33 mouse cellular contexts compared by ENCODE assay signal in genomic region chr1:184257356-184257755, GRCm38 (mm10).
DNase-seq lines count a peak whose midpoint lies in the region; ATAC-seq and TF ChIP-seq lines count a peak whose summit lies in the region.
"Had no signal": no experiment of that assay in that cellular context is flagged by ENCODE, and none has a peak within 500 bp of the region (broad histone marks: within the 10 kb centered on the region; RNA-seq: fewer than 3 reads in every experiment).

No protein-coding gene starts in this region.

- H3K4me1 ChIP-seq in heart, adult 2 months (ENCODE audit: control insufficient read depth, insufficient read depth, low read length), result no peaks in the 10 kb centered on the region; the same call in 1 of the 2 replicates
- no peaks in the 10 kb centered on the region for H3K4me1 ChIP-seq in liver, adult 2 months (ENCODE audit: control insufficient read depth, insufficient read depth, low read length)
- H3K4me1 ChIP-seq in liver, embryonic 12.5 days, result no peaks in the 10 kb centered on the region
- no peaks in the 10 kb centered on the region for H3K4me1 ChIP-seq in ES-Bruce4 (ENCODE audit: control insufficient read depth, insufficient read depth, low read length)
- H3K4me1 ChIP-seq: embryonic facial prominence, embryonic 10.5 days; forebrain, embryonic 12.5 days; hindbrain, embryonic 12.5 days; intestine, embryonic 15.5 days; liver, embryonic 13.5 days; midbrain, embryonic 12.5 days; neural tube, embryonic 12.5 days had no signal

- no peaks in the 10 kb centered on the region for H3K79me2 ChIP-seq in heart, adult 2 months (replicated peaks; ENCODE audit: control insufficient read depth, insufficient read depth, low read length)
- no peaks in the 10 kb centered on the region for H3K79me2 ChIP-seq in liver, adult 2 months (ENCODE audit: control insufficient read depth, insufficient read depth, low read length)

- no peak for ATAC-seq in liver, embryonic 12.5 days
- no peak for ATAC-seq in megakaryocyte progenitor cell, adult 5-6 weeks (replicated peaks; ENCODE audit: poor library complexity)
- ATAC-seq: activated CD4-positive, CD25-positive, alpha-beta regulatory T cell, adult 4 months; forebrain, postnatal 0 days; hindbrain, postnatal 0 days; intestine, embryonic 15.5 days had no signal

- H3K4me2 ChIP-seq in liver, embryonic 12.5 days, result no peak overlapping the region
- H3K4me2 ChIP-seq: embryonic facial prominence, embryonic 15.5 days; forebrain, embryonic 12.5 days; heart, embryonic 11.5 days; hindbrain, embryonic 12.5 days; intestine, embryonic 15.5 days; liver, embryonic 13.5 days; lung, embryonic 14.5 days; midbrain, embryonic 12.5 days; neural tube, embryonic 12.5 days had no signal

- H3K27ac ChIP-seq in heart, adult 2 months, result no peak overlapping the region
- H3K27ac ChIP-seq in liver, adult 2 months (replicated peaks; ENCODE audit: insufficient read depth, low read depth, low read length), result no peak overlapping the region
- H3K27ac ChIP-seq in liver, embryonic 12.5 days, result no peak overlapping the region
- H3K27ac ChIP-seq in ES-Bruce4 (ENCODE audit: insufficient read depth, low read length), result no peak overlapping the region
- H3K27ac ChIP-seq: embryonic facial prominence, embryonic 10.5 days; embryonic facial prominence, embryonic 15.5 days; forebrain, embryonic 12.5 days; hindbrain, embryonic 12.5 days; hindbrain, postnatal 0 days; intestine, embryonic 15.5 days; liver, embryonic 13.5 days; midbrain, embryonic 12.5 days; neural tube, embryonic 12.5 days had no signal

- WGBS in heart, adult 2 months, result 92% methylated on average over 6 of the region's 6 CpGs
- WGBS in liver, adult 2 months, result 90% methylated on average over 6 of the region's 6 CpGs
- WGBS in liver, embryonic 12.5 days (ENCODE audit: insufficient replicate concordance), result 74% methylated on average over 6 of the region's 6 CpGs

- DNase-seq in heart, adult 2 months, result no peak
- no peak for DNase-seq in heart, adult 18-20 months
- DNase-seq in liver, adult 2 months (ENCODE audit: extremely low read depth, low read depth, low spot score), result no peak
- peak; percentile 58 for DNase-seq in ZHBTc4 (ENCODE audit: low read depth, low spot score)
- DNase-seq in left cerebral cortex, adult 11 months (ENCODE audit: low spot score), result no peak
- DNase-seq: adrenal gland, adult 2 months; adrenal gland, postnatal 36 days; cerebellum, adult 18-20 months; cerebellum, postnatal 14 days; forebrain, postnatal 0 days; gastrocnemius, postnatal 10 days; heart, postnatal 36 days; kidney, adult 9 months; kidney, postnatal 25 days; liver, embryonic 13.5 days; lung, embryonic 14.5 days; lung, postnatal 36 days had no signal

- H3K9ac ChIP-seq in heart, adult 2 months (ENCODE audit: low read depth, low read length), result no peak overlapping the region
- no peak overlapping the region for H3K9ac ChIP-seq in liver, adult 2 months (ENCODE audit: low read depth, low read length)
- no peak overlapping the region for H3K9ac ChIP-seq in liver, embryonic 12.5 days
- H3K9ac ChIP-seq in ES-Bruce4 (ENCODE audit: low read depth, poor library complexity, severe bottlenecking), result no peak overlapping the region
- H3K9ac ChIP-seq: embryonic facial prominence, embryonic 15.5 days; forebrain, embryonic 12.5 days; forebrain, postnatal 0 days; hindbrain, embryonic 12.5 days; intestine, embryonic 15.5 days; liver, embryonic 13.5 days; lung, embryonic 14.5 days; midbrain, embryonic 12.5 days; neural tube, embryonic 12.5 days had no signal

- no peak overlapping the region for H3K4me3 ChIP-seq in heart, adult 2 months
- no peak overlapping the region for H3K4me3 ChIP-seq in liver, adult 2 months (ENCODE audit: insufficient read depth, low read depth, low read length)
- H3K4me3 ChIP-seq in liver, embryonic 12.5 days, result no peak overlapping the region
- no peak overlapping the region for H3K4me3 ChIP-seq in ES-Bruce4 (ENCODE audit: low read depth, low read length)
- H3K4me3 ChIP-seq: embryonic facial prominence, embryonic 10.5 days; embryonic facial prominence, embryonic 15.5 days; forebrain, embryonic 12.5 days; hindbrain, embryonic 12.5 days; intestine, embryonic 15.5 days; liver, embryonic 13.5 days; megakaryocyte, embryonic 14.5 days; midbrain, embryonic 12.5 days; myocyte; neural tube, embryonic 12.5 days had no signal

- H3K27me3 ChIP-seq in heart, adult 2 months (ENCODE audit: control insufficient read depth, insufficient read depth, low read length), result no peaks in the 10 kb centered on the region
- no peaks in the 10 kb centered on the region for H3K27me3 ChIP-seq in liver, adult 2 months (ENCODE audit: control insufficient read depth, insufficient read depth, low read length)
- H3K27me3 ChIP-seq in liver, embryonic 12.5 days (replicated peaks), result no peaks in the 10 kb centered on the region
- H3K27me3 ChIP-seq in ES-Bruce4 (ENCODE audit: control insufficient read depth, insufficient read depth, low read length, poor library complexity, severe bottlenecking), result peaks cover 2% of the 10 kb centered on the region; the same call in 1 of the 2 replicates
- H3K27me3 ChIP-seq: forebrain, embryonic 12.5 days; hindbrain, embryonic 12.5 days; intestine, embryonic 15.5 days; liver, embryonic 13.5 days; midbrain, embryonic 12.5 days; neural tube, embryonic 12.5 days had no signal

- H3K36me3 ChIP-seq in heart, adult 2 months (ENCODE audit: control insufficient read depth, insufficient read depth, low read length), result no peaks in the 10 kb centered on the region
- H3K36me3 ChIP-seq in liver, adult 2 months (ENCODE audit: control insufficient read depth, insufficient read depth, low read length), result no peaks in the 10 kb centered on the region
- no peaks in the 10 kb centered on the region for H3K36me3 ChIP-seq in liver, embryonic 12.5 days
- H3K36me3 ChIP-seq in ES-Bruce4 (ENCODE audit: control insufficient read depth, insufficient read depth, low read length, poor library complexity, severe bottlenecking), result no peaks in the 10 kb centered on the region
- H3K36me3 ChIP-seq: embryonic facial prominence, embryonic 10.5 days; embryonic facial prominence, embryonic 15.5 days; forebrain, embryonic 12.5 days; G1E; hindbrain, embryonic 12.5 days; intestine, embryonic 15.5 days; liver, embryonic 13.5 days; midbrain, embryonic 12.5 days; neural tube, embryonic 12.5 days had no signal

- peak; percentile 21 for TF ChIP-seq CTCF in heart, adult 2 months (IDR thresholded peaks at IDR 0.05)
- TF ChIP-seq CTCF in liver, adult 2 months (IDR thresholded peaks at IDR 0.05; ENCODE audit: low read depth, low read length), result peak; percentile 4; the same call in 1 of the 2 replicates
- TF ChIP-seq CTCF in ES-Bruce4 (IDR thresholded peaks at IDR 0.05; ENCODE audit: low read depth, low read length), result peak; percentile 13

- intact Hi-C loops in heart, adult 2 months (cut with DNase I), result no loop called here

- no peak for TF ChIP-seq EP300 in heart, adult 2 months (IDR thresholded peaks at IDR 0.05; ENCODE audit: insufficient read depth, low read depth, low read length)
- TF ChIP-seq EP300 in ES-Bruce4 (IDR thresholded peaks at IDR 0.05; ENCODE audit: insufficient read depth, low read depth, low read length), result no peak

- H3K9me3 ChIP-seq in liver, embryonic 12.5 days (replicated peaks), result no peaks in the 10 kb centered on the region
- no peaks in the 10 kb centered on the region for H3K9me3 ChIP-seq in ES-Bruce4 (replicated peaks; ENCODE audit: control insufficient read depth, insufficient read depth, low read length, poor library complexity, severe bottlenecking)
- H3K9me3 ChIP-seq: embryonic facial prominence, embryonic 10.5 days; forebrain, embryonic 12.5 days; hindbrain, embryonic 12.5 days; intestine, embryonic 15.5 days; liver, embryonic 13.5 days; neural tube, embryonic 12.5 days had no signal

- no peak for TF ChIP-seq POLR2A in heart, adult 2 months (IDR thresholded peaks at IDR 0.05; ENCODE audit: insufficient read depth, low read depth, low read length)
- no peak for TF ChIP-seq POLR2A in liver, adult 2 months (IDR thresholded peaks at IDR 0.05; ENCODE audit: extremely low read depth, insufficient read depth, low read length)
- no peak for TF ChIP-seq POLR2A in ES-Bruce4 (IDR thresholded peaks at IDR 0.05; ENCODE audit: insufficient read depth, low read length)
